Mouse (Mus musculus) heart, postnatal 0 days (tissue): ENCODE results near the gene Tead4. TPM values are rescaled to one million over a fixed set of nuclear protein-coding genes. Genes with fewer than 3 reads are reported as not detected.

Experiments
- ATAC-seq: fragments of 200-750 bp; cut with Nextera tagmentation; 2 replicates; pipeline ENCODE4 v1.8.0; 2017; ENCODE audit warnings: low read depth, moderate number of reproducible peaks, moderate library complexity; ENCODE audit not compliant: insufficient read depth
- DNase-seq: peaks from one replicate; pipeline ENCODE4 v3.0.0-alpha.2; 2016; ENCODE audit warnings: low spot score
- H3K27ac ChIP-seq: fragments of 300-500 bp; sonication (generic); 2 replicates; pipeline ENCODE4 v1.5.1; 2014; ENCODE audit warnings: low read depth, mild to moderate bottlenecking
- H3K27me3 ChIP-seq: fragments of 300-500 bp; sonication (generic); 2 replicates; pipeline ENCODE4 v1.6.1; 2014; ENCODE audit warnings: low read length, mixed read lengths; ENCODE audit not compliant: control insufficient read depth, insufficient read depth
- H3K36me3 ChIP-seq: fragments of 300-500 bp; sonication (generic); replicated peaks from 2 replicates; pipeline ENCODE4 v1.6.1; 2014; ENCODE audit warnings: low read length, mixed read lengths; ENCODE audit not compliant: control insufficient read depth, insufficient read depth
- H3K4me1 ChIP-seq: fragments of 300-500 bp; sonication (generic); 2 replicates; pipeline ENCODE4 v1.6.1; 2014; ENCODE audit warnings: antibody characterized with exemption; ENCODE audit not compliant: control insufficient read depth, insufficient read depth
- H3K4me2 ChIP-seq: fragments of 300-500 bp; sonication (generic); 2 replicates; pipeline ENCODE4 v1.6.1; 2014; ENCODE audit warnings: low read depth, mild to moderate bottlenecking, low read length, moderate library complexity
- H3K4me3 ChIP-seq: fragments of 300-500 bp; sonication (generic); 2 replicates; pipeline ENCODE4 v1.5.1; 2014; ENCODE audit warnings: low read depth, low read length
- H3K9ac ChIP-seq: fragments of 300-500 bp; sonication (generic); replicated peaks from 2 replicates; pipeline ENCODE4 v1.6.1; 2014; ENCODE audit warnings: low read depth, low read length, mixed read lengths
- H3K9me3 ChIP-seq: fragments of 300-500 bp; sonication (generic); replicated peaks from 2 replicates; pipeline ENCODE4 v1.6.1; 2016; ENCODE audit warnings: low read length; ENCODE audit not compliant: control insufficient read depth
- CTCF ChIP-seq: IDR thresholded peaks from 2 replicates; pipeline ENCODE4 v1.5.1; 2016; ENCODE audit warnings: antibody characterized with exemption, control low read depth, low read depth
- EP300 ChIP-seq: IDR thresholded peaks from 2 replicates; pipeline ENCODE4 v1.6.1; 2016; ENCODE audit warnings: antibody characterized with exemption, low read depth
- WGBS: fragments of 180-500 bp; shearing (Covaris S2); extraction: QIAGEN DNeasy Blood & Tissue Kit; methylation state at CpG from one replicate; pipeline ENCODE4 v1.1.7; 2014; 5-methylcytosine and 5-hydroxymethylcytosine counted together
- polyA plus RNA-seq: library from polyadenylated mRNA; unstranded; fragments of >200 nt; fragmentation: Nextera tagmentation; extraction: Ambion mirVana; gene quantifications from 2 replicates; pipeline ENCODE4 v1.2.1, GENCODE M21; 2015
- total RNA-seq: library from RNA; depleted of rRNA; stranded (reverse); fragments of >200 nt; gene quantifications from 2 replicates; pipeline ENCODE4 v1.2.3, GENCODE M21; 2014; ENCODE audit warnings: low replicate concordance

Gene Tead4
- total and polyA plus RNA-seq, 2 experiments from 2014 or later, result 1.5 to 4.2 TPM

DNA sequence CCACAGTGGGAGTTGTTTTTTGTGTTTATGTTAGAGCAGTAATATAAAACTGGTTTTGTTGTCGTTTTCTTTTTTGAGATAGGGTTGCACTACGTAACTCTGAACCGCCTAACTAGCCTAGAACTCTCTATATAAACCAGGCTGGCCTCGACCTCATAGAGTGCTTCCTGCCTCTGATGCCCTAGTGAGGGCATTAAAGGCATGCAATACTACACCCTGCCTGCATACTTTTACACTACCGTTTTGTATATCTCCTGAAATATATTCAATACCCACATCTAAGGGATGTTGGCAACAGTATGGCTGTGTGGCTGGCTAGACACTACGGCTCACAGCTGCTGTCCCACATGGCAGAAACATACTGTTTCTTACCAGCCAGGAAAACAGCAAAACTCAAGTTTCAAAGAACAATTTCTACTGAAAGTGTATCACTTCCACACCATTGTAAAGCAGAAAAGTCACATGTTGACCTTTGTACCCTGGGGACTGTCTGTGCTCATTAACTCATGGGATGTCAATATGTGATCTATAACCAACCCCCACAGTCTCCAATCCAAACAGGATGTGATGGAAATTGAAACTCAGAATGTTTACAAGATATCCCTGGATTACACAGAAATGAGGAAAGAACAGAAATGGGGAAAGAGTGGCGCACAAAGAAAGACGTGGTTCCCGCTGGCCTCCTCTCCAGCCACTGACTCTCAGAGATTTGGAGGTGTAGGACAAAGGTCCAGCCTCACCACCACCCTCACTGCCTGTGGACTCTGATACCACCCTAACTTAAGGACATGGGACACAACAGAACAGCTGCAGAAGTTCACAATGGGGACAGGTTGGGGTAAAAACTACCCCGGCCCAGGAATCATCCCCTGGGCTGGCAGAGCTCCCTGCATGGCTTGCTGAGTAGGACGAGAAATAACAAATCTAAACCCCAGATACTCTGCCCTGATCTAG is 23.2 kb downstream of the Tead4 start:
- DNase-seq, result no peak
- no peak overlapping the region for H3K4me3 ChIP-seq
- no peak overlapping the region for H3K27ac ChIP-seq
- 0 out of 2 replicates have a peak, but pooled peaks have one; percentile 8 for ATAC-seq
- no peaks in the 10 kb centered on the region for H3K9me3 ChIP-seq
- 76% methylated on average over 11 of the region's 11 CpGs for WGBS
- no peaks in the 10 kb centered on the region for H3K27me3 ChIP-seq
- no peak overlapping the region for H3K9ac ChIP-seq
- H3K36me3 ChIP-seq, result no peaks in the 10 kb centered on the region
- no peaks in the 10 kb centered on the region for H3K4me1 ChIP-seq
- H3K4me2 ChIP-seq, result no peak overlapping the region
- TF ChIP-seq CTCF (no peak), EP300 (no peak)

- no peak for TF ChIP-seq EP300
- no peak for TF ChIP-seq CTCF
- Histone ChIP-seq H3K9ac (no peak overlapping the region), H3K36me3 (no peaks in the 10 kb centered on the region), H3K4me3 (no peak overlapping the region), H3K27me3 (no peaks in the 10 kb centered on the region), H3K27ac (no peak overlapping the region), H3K4me1 (no peaks in the 10 kb centered on the region), H3K4me2 (no peak overlapping the region), H3K9me3 (no peaks in the 10 kb centered on the region)
- DNase-seq, result no peak
- WGBS, result 76% methylated on average over 6 of the region's 6 CpGs
- ATAC-seq, result 0 out of 2 replicates have a peak, but pooled peaks have one; percentile 36
These were observed 24.3 kb downstream of the Tead4 start for GRCm38 (mm10) chr6:128276349-128276748.

- H3K4me2 ChIP-seq, result no peak overlapping the region
- no peaks in the 10 kb centered on the region for H3K9me3 ChIP-seq
- no peak for DNase-seq
- ATAC-seq, result no peak
- no peak overlapping the region for H3K4me3 ChIP-seq
- TF ChIP-seq EP300 (no peak), CTCF (no peak)
- WGBS, result 80% methylated on average over 8 of the region's 8 CpGs
- no peak overlapping the region for H3K27ac ChIP-seq
- H3K4me1 ChIP-seq, result no peaks in the 10 kb centered on the region
- H3K9ac ChIP-seq, result no peak overlapping the region
- H3K36me3 ChIP-seq, result no peaks in the 10 kb centered on the region
- H3K27me3 ChIP-seq, result no peaks in the 10 kb centered on the region
These were observed 25.0 kb downstream of the Tead4 start for GRCm38 (mm10) chr6:128275506-128276064.

DNA sequence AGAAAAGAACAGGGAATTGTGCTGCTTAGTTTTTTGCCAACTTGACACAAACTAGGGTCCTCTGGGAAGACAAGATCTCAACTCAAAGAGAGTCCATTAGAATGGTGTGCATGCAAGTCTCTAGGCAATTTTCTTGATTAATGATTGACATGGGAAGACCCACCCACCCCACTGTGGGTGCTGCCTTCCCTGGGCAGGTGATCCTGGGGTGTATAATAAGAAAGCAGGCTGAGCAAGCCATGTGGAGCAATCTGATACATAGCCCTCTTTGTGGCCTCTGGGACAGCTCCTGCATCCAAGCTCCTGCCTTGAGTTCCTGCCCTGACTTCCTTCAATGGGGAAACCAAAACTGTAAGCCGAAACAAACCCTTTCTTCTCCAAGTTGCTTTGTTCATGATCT is 27.1 kb downstream of the Tead4 start:
- H3K27ac ChIP-seq, result no peak overlapping the region
- H3K27me3 ChIP-seq, result no peaks in the 10 kb centered on the region
- no peaks in the 10 kb centered on the region for H3K36me3 ChIP-seq
- no peak overlapping the region for H3K4me3 ChIP-seq
- H3K9me3 ChIP-seq, result no peaks in the 10 kb centered on the region
- 93% methylated on average over 1 of the region's 1 CpGs for WGBS
- H3K4me1 ChIP-seq, result no peaks in the 10 kb centered on the region
- H3K4me2 ChIP-seq, result no peak overlapping the region
- TF ChIP-seq CTCF, result no peak
- TF ChIP-seq EP300, result no peak
- H3K9ac ChIP-seq, result no peak overlapping the region
- DNase-seq (no peak), ATAC-seq (no peak)

DNA sequence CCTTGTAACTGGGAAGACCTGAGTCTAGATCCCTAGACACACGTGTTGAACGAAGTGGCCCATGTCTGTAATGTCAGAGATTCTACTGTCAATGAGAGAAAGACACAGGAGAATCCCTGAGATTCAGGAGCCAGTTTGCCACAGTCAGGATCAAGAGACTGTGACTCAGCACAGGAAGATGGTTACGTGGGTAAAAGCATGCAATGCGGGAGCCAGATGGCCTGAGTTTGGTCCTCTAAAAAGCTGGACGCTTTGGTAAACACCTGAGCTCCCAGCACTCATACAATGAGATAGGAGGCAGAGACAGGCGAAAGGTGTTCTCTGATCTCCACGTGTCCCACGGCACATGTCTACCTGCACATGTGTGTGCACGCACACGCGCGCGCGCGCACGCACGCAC is 27.9 kb downstream of the Tead4 start:
- Histone ChIP-seq H3K27me3 (no peaks in the 10 kb centered on the region), H3K4me3 (no peak overlapping the region), H3K9me3 (no peaks in the 10 kb centered on the region), H3K27ac (no peak overlapping the region), H3K9ac (no peak overlapping the region), H3K4me1 (no peaks in the 10 kb centered on the region), H3K36me3 (no peaks in the 10 kb centered on the region), H3K4me2 (no peak overlapping the region)
- TF ChIP-seq EP300 (no peak), CTCF (no peak)
- DNase-seq (no peak), ATAC-seq (no peak)
- WGBS, result 91% methylated on average over 17 of the region's 17 CpGs
